Mouse (Mus musculus): ENCODE measurements at regions not wholly inside any gene's neighbourhood (a gene's known extent, or its start where the extent isn't known, plus 50 kb on each side); places are given as distances from the start of the nearest gene placed in this dataset.

GRCm38 (mm10) chr7:35948389-35948788 is 145.6 kb upstream of the Zfp507 start:
- no peaks in the 10 kb centered on the region for H3K9me3 ChIP-seq (ENCODE audit: control insufficient read depth, low read length)
- no peaks in the 10 kb centered on the region for H3K36me3 ChIP-seq (ENCODE audit: control insufficient read depth, insufficient read depth, low read length)
- H3K4me1 ChIP-seq (ENCODE audit: control insufficient read depth, insufficient read depth, low read length), result 0 out of 2 replicates have a peak, but pooled peaks cover 2% of the 10 kb centered on the region
- H3K27ac ChIP-seq (replicated peaks; ENCODE audit: low read depth, low read length), result no peak overlapping the region
- 3% methylated on average over 13 of the region's 13 CpGs for WGBS
- no peak overlapping the region for H3K9ac ChIP-seq (ENCODE audit: low read length)
- DNase-seq (ENCODE audit: low spot score) (peak; percentile 36), ATAC-seq (ENCODE audit: insufficient number of reproducible peaks, low FRiP score, low TSS enrichment, low read depth) (no peak)
- peak overlapping the region; percentile 0; the same call in 1 of the 2 replicates for H3K4me2 ChIP-seq (ENCODE audit: low read depth, severe bottlenecking)
- no peaks in the 10 kb centered on the region for H3K27me3 ChIP-seq (ENCODE audit: control insufficient read depth, insufficient read depth, low read length)
- H3K4me3 ChIP-seq (ENCODE audit: low read depth, low read length), result no peak overlapping the region

- Histone ChIP-seq H3K9me3 (ENCODE audit: control insufficient read depth, low read length) (no peaks in the 10 kb centered on the region), H3K4me2 (ENCODE audit: low read depth, severe bottlenecking) (no peak overlapping the region), H3K4me1 (ENCODE audit: control insufficient read depth, insufficient read depth, low read length) (no peaks in the 10 kb centered on the region), H3K4me3 (ENCODE audit: low read depth, low read length) (no peak overlapping the region), H3K27ac (replicated peaks; ENCODE audit: low read depth, low read length) (no peak overlapping the region), H3K36me3 (ENCODE audit: control insufficient read depth, insufficient read depth, low read length) (no peaks in the 10 kb centered on the region), H3K27me3 (ENCODE audit: control insufficient read depth, insufficient read depth, low read length) (no peaks in the 10 kb centered on the region), H3K9ac (ENCODE audit: low read length) (no peak overlapping the region)
- no peak for DNase-seq (ENCODE audit: low spot score)
- no peak for ATAC-seq (ENCODE audit: insufficient number of reproducible peaks, low FRiP score, low TSS enrichment, low read depth)
- WGBS, result 84% methylated on average over 3 of the region's 3 CpGs
Observed at GRCm38 (mm10) chr7:35941086-35941485, 138.3 kb upstream of the Zfp507 start.

GRCm38 (mm10) chr7:35938123-35938869 is 135.5 kb upstream of the Zfp507 start:
- H3K27me3 ChIP-seq (ENCODE audit: control insufficient read depth, insufficient read depth, low read length), result no peaks in the 10 kb centered on the region
- no peak overlapping the region for H3K27ac ChIP-seq (replicated peaks; ENCODE audit: low read depth, low read length)
- H3K4me2 ChIP-seq (ENCODE audit: low read depth, severe bottlenecking), result no peak overlapping the region
- no peaks in the 10 kb centered on the region for H3K4me1 ChIP-seq (ENCODE audit: control insufficient read depth, insufficient read depth, low read length)
- WGBS, result 84% methylated on average over 13 of the region's 13 CpGs
- no peak overlapping the region for H3K4me3 ChIP-seq (ENCODE audit: low read depth, low read length)
- no peak for ATAC-seq (ENCODE audit: insufficient number of reproducible peaks, low FRiP score, low TSS enrichment, low read depth)
- DNase-seq (ENCODE audit: low spot score), result no peak
- H3K9me3 ChIP-seq (ENCODE audit: control insufficient read depth, low read length), result no peaks in the 10 kb centered on the region
- no peaks in the 10 kb centered on the region for H3K36me3 ChIP-seq (ENCODE audit: control insufficient read depth, insufficient read depth, low read length)
- H3K9ac ChIP-seq (ENCODE audit: low read length), result no peak overlapping the region

- ATAC-seq (ENCODE audit: insufficient number of reproducible peaks, low FRiP score, low TSS enrichment, low read depth) (no peak), DNase-seq (ENCODE audit: low spot score) (no peak)
- Histone ChIP-seq H3K4me2 (ENCODE audit: low read depth, severe bottlenecking) (no peak overlapping the region), H3K4me1 (ENCODE audit: control insufficient read depth, insufficient read depth, low read length) (no peaks in the 10 kb centered on the region), H3K36me3 (ENCODE audit: control insufficient read depth, insufficient read depth, low read length) (no peaks in the 10 kb centered on the region), H3K27me3 (ENCODE audit: control insufficient read depth, insufficient read depth, low read length) (no peaks in the 10 kb centered on the region), H3K4me3 (ENCODE audit: low read depth, low read length) (no peak overlapping the region), H3K9ac (ENCODE audit: low read length) (no peak overlapping the region), H3K9me3 (ENCODE audit: control insufficient read depth, low read length) (peaks cover 4% of the 10 kb centered on the region; the same call in 1 of the 2 replicates), H3K27ac (replicated peaks; ENCODE audit: low read depth, low read length) (no peak overlapping the region)
- WGBS, result 90% methylated on average over 4 of the region's 4 CpGs
Observed at GRCm38 (mm10) chr7:35926749-35927148, 123.9 kb upstream of the Zfp507 start.

- peaks cover 7% of the 10 kb centered on the region; the same call in 1 of the 2 replicates for H3K4me1 ChIP-seq (ENCODE audit: control insufficient read depth, insufficient read depth, low read length)
- no peak overlapping the region for H3K27ac ChIP-seq (replicated peaks; ENCODE audit: low read depth, low read length)
- H3K4me3 ChIP-seq (ENCODE audit: low read depth, low read length), result no peak overlapping the region
- no peaks in the 10 kb centered on the region for H3K36me3 ChIP-seq (ENCODE audit: control insufficient read depth, insufficient read depth, low read length)
- H3K9me3 ChIP-seq (ENCODE audit: control insufficient read depth, low read length), result peaks cover 4% of the 10 kb centered on the region; the same call in 1 of the 2 replicates
- H3K9ac ChIP-seq (ENCODE audit: low read length), result no peak overlapping the region
- H3K27me3 ChIP-seq (ENCODE audit: control insufficient read depth, insufficient read depth, low read length), result 0 out of 2 replicates have a peak, but pooled peaks cover 2% of the 10 kb centered on the region
- no peak for ATAC-seq (ENCODE audit: insufficient number of reproducible peaks, low FRiP score, low TSS enrichment, low read depth)
- no peak for DNase-seq (ENCODE audit: low spot score)
- no peak overlapping the region for H3K4me2 ChIP-seq (ENCODE audit: low read depth, severe bottlenecking)
- 28% methylated on average over 9 of the region's 9 CpGs for WGBS
Observed at GRCm38 (mm10) chr7:35922582-35922981, 119.8 kb upstream of the Zfp507 start.

- Histone ChIP-seq H3K36me3 (ENCODE audit: control insufficient read depth, insufficient read depth, low read length) (no peaks in the 10 kb centered on the region), H3K9me3 (ENCODE audit: control insufficient read depth, low read length) (peaks cover 4% of the 10 kb centered on the region; the same call in 1 of the 2 replicates), H3K4me2 (ENCODE audit: low read depth, severe bottlenecking) (no peak overlapping the region), H3K4me3 (ENCODE audit: low read depth, low read length) (no peak overlapping the region), H3K27ac (replicated peaks; ENCODE audit: low read depth, low read length) (no peak overlapping the region), H3K4me1 (ENCODE audit: control insufficient read depth, insufficient read depth, low read length) (peaks cover 7% of the 10 kb centered on the region; the same call in 1 of the 2 replicates), H3K27me3 (ENCODE audit: control insufficient read depth, insufficient read depth, low read length) (0 out of 2 replicates have a peak, but pooled peaks cover 2% of the 10 kb centered on the region), H3K9ac (ENCODE audit: low read length) (no peak overlapping the region)
- DNase-seq (ENCODE audit: low spot score), result no peak
- no peak for ATAC-seq (ENCODE audit: insufficient number of reproducible peaks, low FRiP score, low TSS enrichment, low read depth)
- 54% methylated on average over 9 of the region's 9 CpGs for WGBS
Observed at GRCm38 (mm10) chr7:35920884-35921283, 118.1 kb upstream of the Zfp507 start.

GRCm38 (mm10) chr7:35920194-35920609 is 117.4 kb upstream of the Zfp507 start:
- ATAC-seq (ENCODE audit: insufficient number of reproducible peaks, low FRiP score, low TSS enrichment, low read depth), result no peak
- WGBS, result 88% methylated on average over 11 of the region's 11 CpGs

GRCm38 (mm10) chr7:35910109-35910706 is 107.4 kb upstream of the Zfp507 start:
- no peak for ATAC-seq (ENCODE audit: insufficient number of reproducible peaks, low FRiP score, low TSS enrichment, low read depth)
- no peaks in the 10 kb centered on the region for H3K27me3 ChIP-seq (ENCODE audit: control insufficient read depth, insufficient read depth, low read length)
- no peaks in the 10 kb centered on the region for H3K9me3 ChIP-seq (ENCODE audit: control insufficient read depth, low read length)
- no peak overlapping the region for H3K4me2 ChIP-seq (ENCODE audit: low read depth, severe bottlenecking)
- WGBS, result 80% methylated on average over 8 of the region's 8 CpGs
- no peaks in the 10 kb centered on the region for H3K36me3 ChIP-seq (ENCODE audit: control insufficient read depth, insufficient read depth, low read length)
- DNase-seq (ENCODE audit: low spot score), result no peak
- no peak overlapping the region for H3K27ac ChIP-seq (replicated peaks; ENCODE audit: low read depth, low read length)
- no peak overlapping the region for H3K9ac ChIP-seq (ENCODE audit: low read length)
- no peak overlapping the region for H3K4me3 ChIP-seq (ENCODE audit: low read depth, low read length)
- 0 out of 2 replicates have a peak, but pooled peaks cover 4% of the 10 kb centered on the region for H3K4me1 ChIP-seq (ENCODE audit: control insufficient read depth, insufficient read depth, low read length)

More at GRCm38 (mm10) chr7:35920194-35920609, 117.4 kb upstream of the Zfp507 start:
- H3K9ac ChIP-seq (ENCODE audit: low read length), result no peak overlapping the region
- no peak overlapping the region for H3K4me3 ChIP-seq (ENCODE audit: low read depth, low read length)
- H3K27ac ChIP-seq (replicated peaks; ENCODE audit: low read depth, low read length), result no peak overlapping the region
- peaks cover 4% of the 10 kb centered on the region; the same call in 1 of the 2 replicates for H3K9me3 ChIP-seq (ENCODE audit: control insufficient read depth, low read length)
- H3K27me3 ChIP-seq (ENCODE audit: control insufficient read depth, insufficient read depth, low read length), result 0 out of 2 replicates have a peak, but pooled peaks cover 2% of the 10 kb centered on the region
- DNase-seq (ENCODE audit: low spot score), result no peak
- no peak overlapping the region for H3K4me2 ChIP-seq (ENCODE audit: low read depth, severe bottlenecking)
- peaks cover 7% of the 10 kb centered on the region; the same call in 1 of the 2 replicates for H3K4me1 ChIP-seq (ENCODE audit: control insufficient read depth, insufficient read depth, low read length)
- no peaks in the 10 kb centered on the region for H3K36me3 ChIP-seq (ENCODE audit: control insufficient read depth, insufficient read depth, low read length)

All from limb, embryonic 11.5 days (tissue).